Mouse (Mus musculus): ENCODE measurements at regions not wholly inside any gene's neighbourhood (a gene's known extent, or its start where the extent isn't known, plus 50 kb on each side); places are given as distances from the start of the nearest gene placed in this dataset.

DNA sequence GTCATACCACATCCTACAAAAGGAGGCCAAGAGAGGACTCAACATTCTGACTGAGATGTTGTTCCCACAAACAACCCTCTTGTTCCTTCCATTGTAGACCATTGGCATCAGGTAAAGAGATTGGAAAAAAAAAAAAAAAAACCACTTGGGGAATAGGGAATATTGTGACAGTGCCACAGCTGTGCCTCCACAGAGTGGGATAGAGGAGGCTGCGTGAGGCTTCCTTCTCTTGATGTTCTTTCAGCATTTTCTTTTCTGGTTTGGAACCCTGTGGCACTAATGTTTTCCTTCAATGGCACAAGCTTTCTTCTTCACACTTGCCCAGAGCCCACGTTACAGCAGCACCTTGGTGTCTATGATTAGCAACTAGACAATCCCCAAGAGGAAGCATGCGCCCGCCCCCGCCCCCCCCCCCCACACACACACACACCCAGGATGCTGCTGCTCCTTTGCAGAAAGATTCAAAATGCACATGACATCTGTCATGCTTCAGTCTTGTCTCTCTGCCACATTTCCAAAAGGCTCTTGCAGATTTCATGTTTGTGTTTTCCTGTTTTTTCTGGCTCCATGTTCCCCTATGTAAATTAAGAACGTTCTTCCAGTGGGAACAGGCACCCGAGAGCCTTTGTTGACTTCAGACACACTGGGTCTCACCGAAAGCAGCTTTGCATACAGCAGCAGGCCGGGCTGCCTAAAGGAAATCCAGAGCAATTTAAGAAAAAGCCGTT lies 2283.4 kb upstream of the Gm7489 start:
- H3K27ac ChIP-seq (ENCODE audit: control insufficient read depth, low read depth, low read length), result no peak overlapping the region
- no peaks in the 10 kb centered on the region for H3K4me1 ChIP-seq (ENCODE audit: control insufficient read depth in 1 of 2, insufficient read depth in 2 of 2, low read length in 2 of 2)
- H3K36me3 ChIP-seq (ENCODE audit: control insufficient read depth in 1 of 2, insufficient read depth in 2 of 2, low read length in 2 of 2), result no peaks in the 10 kb centered on the region
- H3K79me2 ChIP-seq (ENCODE audit: control insufficient read depth, insufficient read depth, low read length, poor library complexity), result no peaks in the 10 kb centered on the region
- H3K9me3 ChIP-seq (replicated peaks; ENCODE audit: insufficient read depth, low read length), result no peaks in the 10 kb centered on the region
- no peak overlapping the region for H3K4me3 ChIP-seq (ENCODE audit: control insufficient read depth in 1 of 2, insufficient read depth in 1 of 2, low read depth in 2 of 2, low read length in 2 of 2)
- no peak overlapping the region for H3K9ac ChIP-seq (ENCODE audit: control insufficient read depth, low read depth, low read length, poor library complexity, severe bottlenecking)
- no peak for DNase-seq (ENCODE audit: low read depth, low spot score)
- no peaks in the 10 kb centered on the region for H3K27me3 ChIP-seq (ENCODE audit: control insufficient read depth in 1 of 2, insufficient read depth in 2 of 2, low read length in 2 of 2)
- TF ChIP-seq ZC3H11A (IDR thresholded peaks at IDR 0.05; ENCODE audit: low read depth, low read length) (no peak), MAZ (IDR thresholded peaks at IDR 0.05; ENCODE audit: low read depth, low read length) (no peak), SIN3A (IDR thresholded peaks at IDR 0.05; ENCODE audit: low read length) (no peak), ZKSCAN1 (IDR thresholded peaks at IDR 0.05; ENCODE audit: low read depth, low read length) (no peak), SMC3 (IDR thresholded peaks at IDR 0.05; ENCODE audit: low read depth, low read length) (no peak), GABPA (IDR thresholded peaks at IDR 0.05; ENCODE audit: low read depth, low read length) (no peak), JUND (IDR thresholded peaks at IDR 0.05; ENCODE audit: low read depth, low read length) (no peak), RAD21 (IDR thresholded peaks at IDR 0.05; ENCODE audit: low read depth, low read length) (no peak)

DNA sequence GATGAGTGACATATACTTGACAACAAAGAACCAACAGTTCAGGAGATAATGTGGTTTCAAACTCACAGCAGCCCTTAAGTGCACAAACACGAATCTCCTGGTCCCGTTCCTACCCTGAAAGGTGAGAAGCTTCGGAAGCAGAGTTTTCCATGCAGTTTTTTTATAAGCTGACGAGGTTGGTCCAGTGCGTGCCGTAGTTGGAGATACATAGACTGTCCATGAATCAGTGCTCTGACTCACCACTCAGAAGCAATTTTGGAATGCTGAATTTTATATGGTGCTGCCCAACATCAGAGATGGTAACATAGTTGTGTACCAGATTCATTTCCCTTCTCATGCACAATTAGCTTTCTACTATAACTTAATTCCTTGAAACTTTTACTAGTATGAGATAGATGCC lies 2263.3 kb upstream of the Gm7489 start:
- Histone ChIP-seq H3K9me3 (replicated peaks; ENCODE audit: insufficient read depth, low read length) (no peaks in the 10 kb centered on the region), H3K4me1 (ENCODE audit: control insufficient read depth in 1 of 2, insufficient read depth in 2 of 2, low read length in 2 of 2) (no peaks in the 10 kb centered on the region; a peak in 1 of 4 replicates), H3K36me3 (ENCODE audit: control insufficient read depth in 1 of 2, insufficient read depth in 2 of 2, low read length in 2 of 2) (no peaks in the 10 kb centered on the region), H3K9ac (ENCODE audit: control insufficient read depth, low read depth, low read length, poor library complexity, severe bottlenecking) (no peak overlapping the region), H3K27me3 (ENCODE audit: control insufficient read depth in 1 of 2, insufficient read depth in 2 of 2, low read length in 2 of 2) (no peaks in the 10 kb centered on the region), H3K79me2 (ENCODE audit: control insufficient read depth, insufficient read depth, low read length, poor library complexity) (no peaks in the 10 kb centered on the region), H3K27ac (ENCODE audit: control insufficient read depth, low read depth, low read length) (no peak overlapping the region), H3K4me3 (ENCODE audit: control insufficient read depth in 1 of 2, insufficient read depth in 1 of 2, low read depth in 2 of 2, low read length in 2 of 2) (no peak overlapping the region)
- DNase-seq (ENCODE audit: low read depth, low spot score), result no peak
- TF ChIP-seq GATA1 (IDR thresholded peaks at IDR 0.05; ENCODE audit: low read depth, low read length), result no peak

DNA sequence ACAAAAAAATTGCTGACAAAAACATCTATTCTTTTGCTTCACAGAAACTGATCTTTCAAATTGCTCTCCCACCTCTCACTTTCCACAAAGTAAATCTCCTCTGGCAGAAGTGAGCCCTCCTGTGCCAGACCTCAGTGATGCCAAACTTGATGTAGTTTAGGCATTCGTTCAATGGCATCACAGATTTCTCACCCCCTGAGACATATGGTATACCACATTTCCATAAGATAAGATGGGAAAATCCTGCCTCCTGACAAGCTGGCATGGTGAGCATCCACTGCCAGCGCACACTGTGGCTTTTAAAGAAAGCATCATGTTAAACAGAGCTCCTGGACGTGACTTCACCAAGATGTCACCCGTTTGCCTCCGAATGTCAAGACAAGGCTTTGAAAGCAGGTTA lies 2257.2 kb upstream of the Gm7489 start:
- no peaks in the 10 kb centered on the region for H3K9me3 ChIP-seq (replicated peaks; ENCODE audit: insufficient read depth, low read length)
- TF ChIP-seq BHLHE40 (IDR thresholded peaks at IDR 0.05; ENCODE audit: borderline replicate concordance, low read depth, low read length), result no peak

More for the DNA sequence above, 2257.2 kb upstream of the Gm7489 start:
- Histone ChIP-seq H3K27ac (ENCODE audit: control insufficient read depth, low read depth, low read length) (no peak overlapping the region), H3K36me3 (ENCODE audit: control insufficient read depth in 1 of 2, insufficient read depth in 2 of 2, low read length in 2 of 2) (no peaks in the 10 kb centered on the region), H3K4me3 (ENCODE audit: control insufficient read depth in 1 of 2, insufficient read depth in 1 of 2, low read depth in 2 of 2, low read length in 2 of 2) (no peak overlapping the region), H3K4me1 (ENCODE audit: control insufficient read depth in 1 of 2, insufficient read depth in 2 of 2, low read length in 2 of 2) (no peaks in the 10 kb centered on the region; a peak in 1 of 4 replicates), H3K27me3 (ENCODE audit: control insufficient read depth in 1 of 2, insufficient read depth in 2 of 2, low read length in 2 of 2) (no peaks in the 10 kb centered on the region), H3K79me2 (ENCODE audit: control insufficient read depth, insufficient read depth, low read length, poor library complexity) (no peaks in the 10 kb centered on the region), H3K9ac (ENCODE audit: control insufficient read depth, low read depth, low read length, poor library complexity, severe bottlenecking) (no peak overlapping the region)
- DNase-seq (ENCODE audit: low read depth, low spot score), result no peak
